ENCODE assay signal across 12 mouse cellular contexts in genomic region chr4:153017816-153018137, GRCm38 (mm10).
A peak's percentile ranks its signal among the peaks of the same experiment; 100 is the strongest.
DNase-seq lines count a peak whose midpoint lies in the region; ATAC-seq and TF ChIP-seq lines count a peak whose summit lies in the region.
"Had no signal": no experiment of that assay in that cellular context is flagged by ENCODE, and none has a peak within 500 bp of the region (broad histone marks: within the 10 kb centered on the region; RNA-seq: fewer than 3 reads in every experiment).

No protein-coding gene starts in this region.

- H3K4me1 ChIP-seq in intestine, embryonic 14.5 days (replicated peaks; ENCODE audit: control insufficient read depth, insufficient read depth, low read length): no peaks in the 10 kb centered on the region
- no peaks in the 10 kb centered on the region for H3K4me1 ChIP-seq in intestine, postnatal 0 days (replicated peaks; ENCODE audit: control insufficient read depth, insufficient read depth, low read length)
- H3K4me1 ChIP-seq in forebrain, embryonic 16.5 days (replicated peaks; ENCODE audit: control insufficient read depth, insufficient read depth, low read length): peaks cover 16% of the 10 kb centered on the region
- peaks cover 9% of the 10 kb centered on the region; the same call in 1 of the 2 replicates for H3K4me1 ChIP-seq in midbrain, embryonic 14.5 days (ENCODE audit: control insufficient read depth, insufficient read depth, low read length)
- no peaks in the 10 kb centered on the region for H3K4me1 ChIP-seq in liver, embryonic 12.5 days
- H3K4me1 ChIP-seq: heart, embryonic 10.5 days had no signal

- ATAC-seq in intestine, embryonic 14.5 days (replicated peaks; ENCODE audit: low FRiP score, low TSS enrichment, low read depth): no peak
- no peak for ATAC-seq in intestine, postnatal 0 days
- 0 out of 2 replicates have a peak, but pooled peaks have one; percentile 15 for ATAC-seq in forebrain, embryonic 16.5 days
- ATAC-seq in midbrain, embryonic 14.5 days (ENCODE audit: low FRiP score, low TSS enrichment): no peak
- ATAC-seq in liver, embryonic 12.5 days: no peak

- H3K4me2 ChIP-seq in intestine, embryonic 14.5 days (ENCODE audit: low read length): peak overlapping the region; percentile 48
- H3K4me2 ChIP-seq in intestine, postnatal 0 days (replicated peaks; ENCODE audit: low read depth): no peak overlapping the region
- H3K4me2 ChIP-seq in forebrain, embryonic 16.5 days (ENCODE audit: low read length): peak overlapping the region; percentile 45; the same call in 1 of the 2 replicates
- peak overlapping the region; percentile 28; the same call in 1 of the 2 replicates for H3K4me2 ChIP-seq in midbrain, embryonic 14.5 days (ENCODE audit: low read length)
- no peak overlapping the region for H3K4me2 ChIP-seq in liver, embryonic 12.5 days

- H3K9me3 ChIP-seq in intestine, embryonic 14.5 days (ENCODE audit: control insufficient read depth, low read length): no peaks in the 10 kb centered on the region
- H3K9me3 ChIP-seq in intestine, postnatal 0 days (ENCODE audit: control insufficient read depth): no peaks in the 10 kb centered on the region
- H3K9me3 ChIP-seq in forebrain, embryonic 16.5 days (ENCODE audit: control insufficient read depth, low read length): no peaks in the 10 kb centered on the region
- no peaks in the 10 kb centered on the region for H3K9me3 ChIP-seq in midbrain, embryonic 14.5 days (ENCODE audit: control insufficient read depth, low read length)
- 0 out of 2 replicates have a peak, but pooled peaks cover 3% of the 10 kb centered on the region for H3K9me3 ChIP-seq in liver, embryonic 12.5 days (replicated peaks)
- H3K9me3 ChIP-seq: heart, embryonic 10.5 days had no signal

- TF ChIP-seq CTCF in intestine, postnatal 0 days (IDR thresholded peaks at IDR 0.05; ENCODE audit: low read depth): no peak

- no peak for DNase-seq in intestine, embryonic 14.5 days (ENCODE audit: low spot score)
- DNase-seq in kidney, adult 9 months: peak; percentile 78
- DNase-seq in midbrain, embryonic 14.5 days: no peak
- DNase-seq in frontal cortex, postnatal 14 days (ENCODE audit: low spot score in 2 of 2): no peak
- DNase-seq in cerebellum, adult 11 months: no peak
- DNase-seq: cerebellum, adult 9-11 months; liver; lung, postnatal 10 days had no signal

- no peak overlapping the region for H3K9ac ChIP-seq in intestine, embryonic 14.5 days (ENCODE audit: low read length)
- H3K9ac ChIP-seq in intestine, postnatal 0 days (ENCODE audit: low read depth, low read length): no peak overlapping the region
- H3K9ac ChIP-seq in forebrain, embryonic 16.5 days (replicated peaks; ENCODE audit: low read depth, low read length): no peak overlapping the region
- no peak overlapping the region for H3K9ac ChIP-seq in midbrain, embryonic 14.5 days (replicated peaks; ENCODE audit: low read length)
- no peak overlapping the region for H3K9ac ChIP-seq in liver, embryonic 12.5 days

- no peaks in the 10 kb centered on the region for H3K36me3 ChIP-seq in intestine, embryonic 14.5 days (ENCODE audit: control insufficient read depth, insufficient read depth, low read length)
- no peaks in the 10 kb centered on the region for H3K36me3 ChIP-seq in intestine, postnatal 0 days (ENCODE audit: control insufficient read depth, insufficient read depth)
- no peaks in the 10 kb centered on the region for H3K36me3 ChIP-seq in forebrain, embryonic 16.5 days (ENCODE audit: control insufficient read depth, insufficient read depth)
- H3K36me3 ChIP-seq in midbrain, embryonic 14.5 days (ENCODE audit: control insufficient read depth, insufficient read depth, low read length): no peaks in the 10 kb centered on the region
- no peaks in the 10 kb centered on the region for H3K36me3 ChIP-seq in liver, embryonic 12.5 days
- H3K36me3 ChIP-seq: heart, embryonic 10.5 days had no signal

- no peak overlapping the region for H3K27ac ChIP-seq in intestine, embryonic 14.5 days (ENCODE audit: low read depth)
- H3K27ac ChIP-seq in intestine, postnatal 0 days (ENCODE audit: low read depth, low read length): no peak overlapping the region
- H3K27ac ChIP-seq in forebrain, embryonic 16.5 days (ENCODE audit: low read length): peak overlapping the region; percentile 81
- 0 out of 2 replicates have a peak overlapping the region, but pooled peaks have one; percentile 53 for H3K27ac ChIP-seq in midbrain, embryonic 14.5 days (replicated peaks; ENCODE audit: low read depth, low read length)
- no peak overlapping the region for H3K27ac ChIP-seq in liver, embryonic 12.5 days
- H3K27ac ChIP-seq: heart, embryonic 10.5 days had no signal

- 40% methylated on average over 2 of the region's 2 CpGs for WGBS in intestine, embryonic 14.5 days
- 73% methylated on average over 2 of the region's 2 CpGs for WGBS in intestine, postnatal 0 days
- WGBS in forebrain, embryonic 16.5 days: 27% methylated on average over 2 of the region's 2 CpGs
- WGBS in midbrain, embryonic 14.5 days: 64% methylated on average over 2 of the region's 2 CpGs
- WGBS in liver, embryonic 12.5 days (ENCODE audit: insufficient replicate concordance): 67% methylated on average over 2 of the region's 2 CpGs

- H3K27me3 ChIP-seq in intestine, embryonic 14.5 days (replicated peaks; ENCODE audit: control insufficient read depth, insufficient read depth, low read length): no peaks in the 10 kb centered on the region
- H3K27me3 ChIP-seq in intestine, postnatal 0 days (replicated peaks; ENCODE audit: control insufficient read depth, insufficient read depth, low read length): no peaks in the 10 kb centered on the region
- no peaks in the 10 kb centered on the region for H3K27me3 ChIP-seq in forebrain, embryonic 16.5 days (replicated peaks; ENCODE audit: control insufficient read depth, insufficient read depth, low read length)
- H3K27me3 ChIP-seq in midbrain, embryonic 14.5 days (ENCODE audit: control insufficient read depth, insufficient read depth, low read length): no peaks in the 10 kb centered on the region
- no peaks in the 10 kb centered on the region for H3K27me3 ChIP-seq in liver, embryonic 12.5 days (replicated peaks)

- no peak overlapping the region for H3K4me3 ChIP-seq in intestine, embryonic 14.5 days (ENCODE audit: low read depth, low read length)
- H3K4me3 ChIP-seq in intestine, postnatal 0 days (ENCODE audit: low read depth, low read length): no peak overlapping the region
- no peak overlapping the region for H3K4me3 ChIP-seq in forebrain, embryonic 16.5 days (replicated peaks; ENCODE audit: low read length)
- no peak overlapping the region for H3K4me3 ChIP-seq in midbrain, embryonic 14.5 days (replicated peaks; ENCODE audit: low read depth, low read length)
- no peak overlapping the region for H3K4me3 ChIP-seq in liver, embryonic 12.5 days
- H3K4me3 ChIP-seq: heart, embryonic 10.5 days had no signal

Comparison
In these comparisons a context has a peak if more than half of its experiments do, and no peak if none do; other contexts are left out.
1. H3K4me2 ChIP-seq: peak in intestine, embryonic 14.5 days (single experiment), forebrain, embryonic 16.5 days (single experiment) and midbrain, embryonic 14.5 days (single experiment); none in intestine, postnatal 0 days (single experiment) and liver, embryonic 12.5 days (single experiment).
2. H3K27ac ChIP-seq: peak in forebrain, embryonic 16.5 days (single experiment) and midbrain, embryonic 14.5 days (single experiment); none in intestine, embryonic 14.5 days (single experiment), intestine, postnatal 0 days (single experiment) and liver, embryonic 12.5 days (single experiment).